Mouse (Mus musculus) naive thymus-derived CD4-positive, alpha-beta T cell, adult 2 months (primary cell): ENCODE measurements around the gene Gamt.

Experiments used
- DNase-seq: peaks from one replicate; pipeline ENCODE4 v3.0.0-alpha.2; 2011; ENCODE audit warnings: low read depth

Gene Gamt

GRCm38 (mm10) chr10:80285222-80286070, 24.6 kb upstream of the Gamt start:
- no peak for DNase-seq

GRCm38 (mm10) chr10:80282481-80283441, 21.9 kb upstream of the Gamt start:
- DNase-seq, result no peak

GRCm38 (mm10) chr10:80281921-80282371, 21.1 kb upstream of the Gamt start:
- no peak for DNase-seq

- no peak for DNase-seq
Measured at GRCm38 (mm10) chr10:80281304-80281703, 20.5 kb upstream of the Gamt start.

- no peak for DNase-seq
Measured at GRCm38 (mm10) chr10:80279273-80279672, 18.5 kb upstream of the Gamt start.

GRCm38 (mm10) chr10:80278390-80278789, 17.6 kb upstream of the Gamt start:
- DNase-seq, result no peak

- no peak for DNase-seq
Measured at GRCm38 (mm10) chr10:80276238-80276637, 15.4 kb upstream of the Gamt start.

- no peak for DNase-seq
Measured at GRCm38 (mm10) chr10:80273847-80274246, 13.0 kb upstream of the Gamt start.

GRCm38 (mm10) chr10:80271870-80272585, 11.2 kb upstream of the Gamt start:
- no peak for DNase-seq

GRCm38 (mm10) chr10:80271186-80271843, 10.5 kb upstream of the Gamt start:
- DNase-seq, result peak; percentile 47

- no peak for DNase-seq
Measured at GRCm38 (mm10) chr10:80270734-80271181, 9.9 kb upstream of the Gamt start.

GRCm38 (mm10) chr10:80270099-80270498, 9.3 kb upstream of the Gamt start:
- DNase-seq, result no peak

GRCm38 (mm10) chr10:80265149-80265486, 4.3 kb upstream of the Gamt start:
- no peak for DNase-seq

GRCm38 (mm10) chr10:80264341-80265148, 3.7 kb upstream of the Gamt start:
- peak; percentile 99 for DNase-seq

GRCm38 (mm10) chr10:80262776-80263365, 2.1 kb upstream of the Gamt start:
- no peak for DNase-seq

GRCm38 (mm10) chr10:80262169-80262568, 1.4 kb upstream of the Gamt start:
- DNase-seq, result no peak

GRCm38 (mm10) chr10:80261585-80261968, 765 bp upstream of the Gamt start:
- peak; percentile 71 for DNase-seq

GRCm38 (mm10) chr10:80259861-80260641, 761 bp downstream of the Gamt start:
- DNase-seq, result peak; percentile 25

- no peak for DNase-seq
Measured at GRCm38 (mm10) chr10:80259463-80259805, 1.4 kb downstream of the Gamt start.
